Mouse (Mus musculus): Measurements from ENCODE around the gene Dock2.

DNA sequence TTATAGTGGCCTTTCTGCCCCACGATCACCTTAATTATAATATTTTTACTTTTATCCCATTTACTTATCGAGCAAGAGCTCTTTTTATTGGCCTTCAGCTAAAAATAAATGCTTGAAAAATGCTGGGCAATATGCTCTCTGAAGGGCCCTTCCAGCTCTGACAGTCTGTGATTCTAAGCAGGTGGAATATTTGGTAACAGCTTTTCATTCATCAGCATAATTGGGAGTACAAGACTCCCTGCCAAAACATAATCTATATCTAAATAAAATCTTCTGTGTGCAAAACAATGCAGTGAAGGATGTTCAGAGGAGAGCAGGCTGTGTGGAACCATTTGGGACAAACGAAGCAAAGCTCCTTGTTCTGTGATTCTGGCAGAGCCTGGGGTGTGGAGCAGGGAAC is 492.4 kb downstream of the Dock2 start:
- no peak for TF ChIP-seq POLR2A (IDR thresholded peaks at IDR 0.05; ENCODE audit: borderline replicate concordance, extremely low read depth, low read depth, low read length)
- TF ChIP-seq CTCF (IDR thresholded peaks at IDR 0.05; ENCODE audit: insufficient read depth, low read length): no peak

Data from lung, adult 2 months (tissue).